Mouse (Mus musculus): ENCODE measurements at regions not wholly inside any gene's neighbourhood (a gene's known extent, or its start where the extent isn't known, plus 50 kb on each side); places are given as distances from the start of the nearest gene placed in this dataset.

- no peak overlapping the region for H3K4me3 ChIP-seq (replicated peaks; ENCODE audit: low read length)
- no peak overlapping the region for H3K4me2 ChIP-seq (ENCODE audit: low read depth, low read length)
- no peaks in the 10 kb centered on the region for H3K36me3 ChIP-seq (ENCODE audit: control insufficient read depth, insufficient read depth, low read length)
- no peaks in the 10 kb centered on the region for H3K4me1 ChIP-seq (ENCODE audit: control insufficient read depth, insufficient read depth, low read length)
- H3K27ac ChIP-seq (ENCODE audit: low read length): no peak overlapping the region
- ATAC-seq (ENCODE audit: insufficient read depth, low FRiP score): no peak
- no peak overlapping the region for H3K9ac ChIP-seq (ENCODE audit: low read length)
- WGBS: 50% methylated on average over 3 of the region's 3 CpGs
- no peaks in the 10 kb centered on the region for H3K27me3 ChIP-seq (ENCODE audit: control insufficient read depth, insufficient read depth, low read length)
- no peaks in the 10 kb centered on the region for H3K9me3 ChIP-seq (replicated peaks; ENCODE audit: control insufficient read depth, low read length)
These were observed 2082.3 kb downstream of the 4930444P10Rik start for GRCm38 (mm10) chr1:14010789-14011188.

- Histone ChIP-seq H3K4me3 (replicated peaks; ENCODE audit: low read length) (no peak overlapping the region), H3K27me3 (ENCODE audit: control insufficient read depth, insufficient read depth, low read length) (no peaks in the 10 kb centered on the region), H3K27ac (ENCODE audit: low read length) (no peak overlapping the region), H3K9me3 (replicated peaks; ENCODE audit: control insufficient read depth, low read length) (no peaks in the 10 kb centered on the region), H3K4me1 (ENCODE audit: control insufficient read depth, insufficient read depth, low read length) (no peaks in the 10 kb centered on the region), H3K9ac (ENCODE audit: low read length) (no peak overlapping the region), H3K4me2 (ENCODE audit: low read depth, low read length) (no peak overlapping the region), H3K36me3 (ENCODE audit: control insufficient read depth, insufficient read depth, low read length) (no peaks in the 10 kb centered on the region)
- 53% methylated on average over 1 of the region's 1 CpGs for WGBS
- ATAC-seq (ENCODE audit: insufficient read depth, low FRiP score): no peak
These were observed 2090.6 kb downstream of the 4930444P10Rik start for GRCm38 (mm10) chr1:14002550-14002949.

GRCm38 (mm10) chr1:14001431-14001830, 2091.7 kb downstream of the 4930444P10Rik start:
- H3K4me1 ChIP-seq (ENCODE audit: control insufficient read depth, insufficient read depth, low read length): no peaks in the 10 kb centered on the region
- no peak overlapping the region for H3K9ac ChIP-seq (ENCODE audit: low read length)
- no peak overlapping the region for H3K4me2 ChIP-seq (ENCODE audit: low read depth, low read length)
- WGBS: 44% methylated on average over 3 of the region's 3 CpGs
- no peaks in the 10 kb centered on the region for H3K9me3 ChIP-seq (replicated peaks; ENCODE audit: control insufficient read depth, low read length)
- ATAC-seq (ENCODE audit: insufficient read depth, low FRiP score): no peak
- no peaks in the 10 kb centered on the region for H3K27me3 ChIP-seq (ENCODE audit: control insufficient read depth, insufficient read depth, low read length)
- H3K27ac ChIP-seq (ENCODE audit: low read length): no peak overlapping the region
- H3K36me3 ChIP-seq (ENCODE audit: control insufficient read depth, insufficient read depth, low read length): no peaks in the 10 kb centered on the region
- no peak overlapping the region for H3K4me3 ChIP-seq (replicated peaks; ENCODE audit: low read length)

- H3K4me3 ChIP-seq (replicated peaks; ENCODE audit: low read length): no peak overlapping the region
- no peaks in the 10 kb centered on the region for H3K4me1 ChIP-seq (ENCODE audit: control insufficient read depth, insufficient read depth, low read length)
- no peak overlapping the region for H3K9ac ChIP-seq (ENCODE audit: low read length)
- no peak overlapping the region for H3K4me2 ChIP-seq (ENCODE audit: low read depth, low read length)
- no peak for ATAC-seq (ENCODE audit: insufficient read depth, low FRiP score)
- H3K36me3 ChIP-seq (ENCODE audit: control insufficient read depth, insufficient read depth, low read length): no peaks in the 10 kb centered on the region
- no peak overlapping the region for H3K27ac ChIP-seq (ENCODE audit: low read length)
- WGBS: 75% methylated on average over 3 of the region's 3 CpGs
- H3K27me3 ChIP-seq (ENCODE audit: control insufficient read depth, insufficient read depth, low read length): no peaks in the 10 kb centered on the region
- H3K9me3 ChIP-seq (replicated peaks; ENCODE audit: control insufficient read depth, low read length): no peaks in the 10 kb centered on the region
These were observed 2092.3 kb downstream of the 4930444P10Rik start for GRCm38 (mm10) chr1:14000605-14001395.

GRCm38 (mm10) chr1:13998178-13998708, 2094.9 kb downstream of the 4930444P10Rik start:
- H3K4me3 ChIP-seq (replicated peaks; ENCODE audit: low read length): no peak overlapping the region
- H3K27me3 ChIP-seq (ENCODE audit: control insufficient read depth, insufficient read depth, low read length): no peaks in the 10 kb centered on the region
- no peaks in the 10 kb centered on the region for H3K36me3 ChIP-seq (ENCODE audit: control insufficient read depth, insufficient read depth, low read length)
- no peak overlapping the region for H3K27ac ChIP-seq (ENCODE audit: low read length)
- H3K9ac ChIP-seq (ENCODE audit: low read length): no peak overlapping the region
- H3K9me3 ChIP-seq (replicated peaks; ENCODE audit: control insufficient read depth, low read length): no peaks in the 10 kb centered on the region
- no peak overlapping the region for H3K4me2 ChIP-seq (ENCODE audit: low read depth, low read length)
- 86% methylated on average over 7 of the region's 11 CpGs for WGBS
- no peaks in the 10 kb centered on the region for H3K4me1 ChIP-seq (ENCODE audit: control insufficient read depth, insufficient read depth, low read length)
- ATAC-seq (ENCODE audit: insufficient read depth, low FRiP score): no peak

- Histone ChIP-seq H3K9ac (ENCODE audit: low read length) (no peak overlapping the region), H3K9me3 (replicated peaks; ENCODE audit: control insufficient read depth, low read length) (no peaks in the 10 kb centered on the region), H3K36me3 (ENCODE audit: control insufficient read depth, insufficient read depth, low read length) (no peaks in the 10 kb centered on the region), H3K4me3 (replicated peaks; ENCODE audit: low read length) (no peak overlapping the region), H3K27me3 (ENCODE audit: control insufficient read depth, insufficient read depth, low read length) (no peaks in the 10 kb centered on the region), H3K27ac (ENCODE audit: low read length) (no peak overlapping the region), H3K4me2 (ENCODE audit: low read depth, low read length) (no peak overlapping the region), H3K4me1 (ENCODE audit: control insufficient read depth, insufficient read depth, low read length) (no peaks in the 10 kb centered on the region)
- 89% methylated on average over 9 of the region's 9 CpGs for WGBS
- ATAC-seq (ENCODE audit: insufficient read depth, low FRiP score): no peak
These were observed 2099.2 kb downstream of the 4930444P10Rik start for GRCm38 (mm10) chr1:13993825-13994509.

GRCm38 (mm10) chr1:13992978-13993377, 2100.1 kb downstream of the 4930444P10Rik start:
- Histone ChIP-seq H3K4me2 (ENCODE audit: low read depth, low read length) (no peak overlapping the region), H3K36me3 (ENCODE audit: control insufficient read depth, insufficient read depth, low read length) (no peaks in the 10 kb centered on the region), H3K27me3 (ENCODE audit: control insufficient read depth, insufficient read depth, low read length) (no peaks in the 10 kb centered on the region), H3K9me3 (replicated peaks; ENCODE audit: control insufficient read depth, low read length) (no peaks in the 10 kb centered on the region), H3K27ac (ENCODE audit: low read length) (no peak overlapping the region), H3K4me1 (ENCODE audit: control insufficient read depth, insufficient read depth, low read length) (no peaks in the 10 kb centered on the region), H3K9ac (ENCODE audit: low read length) (no peak overlapping the region), H3K4me3 (replicated peaks; ENCODE audit: low read length) (no peak overlapping the region)
- 63% methylated on average over 9 of the region's 9 CpGs for WGBS
- ATAC-seq (ENCODE audit: insufficient read depth, low FRiP score): no peak

GRCm38 (mm10) chr1:13989360-13989759, 2103.8 kb downstream of the 4930444P10Rik start:
- Histone ChIP-seq H3K36me3 (ENCODE audit: control insufficient read depth, insufficient read depth, low read length) (no peaks in the 10 kb centered on the region), H3K4me2 (ENCODE audit: low read depth, low read length) (no peak overlapping the region), H3K27ac (ENCODE audit: low read length) (no peak overlapping the region), H3K27me3 (ENCODE audit: control insufficient read depth, insufficient read depth, low read length) (no peaks in the 10 kb centered on the region), H3K4me3 (replicated peaks; ENCODE audit: low read length) (no peak overlapping the region), H3K9me3 (replicated peaks; ENCODE audit: control insufficient read depth, low read length) (no peaks in the 10 kb centered on the region), H3K9ac (ENCODE audit: low read length) (no peak overlapping the region), H3K4me1 (ENCODE audit: control insufficient read depth, insufficient read depth, low read length) (no peaks in the 10 kb centered on the region)
- ATAC-seq (ENCODE audit: insufficient read depth, low FRiP score): no peak
- 58% methylated on average over 3 of the region's 3 CpGs for WGBS

- Histone ChIP-seq H3K9ac (ENCODE audit: low read length) (no peak overlapping the region), H3K9me3 (replicated peaks; ENCODE audit: control insufficient read depth, low read length) (no peaks in the 10 kb centered on the region), H3K27me3 (ENCODE audit: control insufficient read depth, insufficient read depth, low read length) (no peaks in the 10 kb centered on the region), H3K4me3 (replicated peaks; ENCODE audit: low read length) (no peak overlapping the region), H3K36me3 (ENCODE audit: control insufficient read depth, insufficient read depth, low read length) (no peaks in the 10 kb centered on the region), H3K4me1 (ENCODE audit: control insufficient read depth, insufficient read depth, low read length) (no peaks in the 10 kb centered on the region), H3K4me2 (ENCODE audit: low read depth, low read length) (no peak overlapping the region), H3K27ac (ENCODE audit: low read length) (no peak overlapping the region)
- WGBS: 82% methylated on average over 2 of the region's 2 CpGs
- no peak for ATAC-seq (ENCODE audit: insufficient read depth, low FRiP score)
These were observed 2108.3 kb downstream of the 4930444P10Rik start for GRCm38 (mm10) chr1:13984833-13985232.
